Mouse (Mus musculus) adrenal gland, adult 18-20 months (tissue): ENCODE data around the gene A830031A19Rik. TPM values are rescaled to one million over a fixed set of nuclear protein-coding genes. Genes with fewer than 3 reads are reported as not detected.

ENCODE experiments used
- DNase-seq, 2 experiments: peaks; one replicate each; pipeline ENCODE4 v3.0.0; 2021 to 2022; ENCODE audit warnings: low spot score in 2 of 2
- microRNA-seq, 2 experiments: library from miRNA; unstranded; fragments of <30 nt; microRNA quantifications; one replicate each; pipeline ENCODE4 v1.2.0; 2021; ENCODE audit warnings: borderline number of aligned reads in 2 of 2
- total RNA-seq, 2 experiments: library from RNA; stranded (reverse); gene quantifications; 1 replicate in 1 of 2; 2 replicates in 1 of 2; pipeline ENCODE4 v1.2.3; 2021

The A830031A19Rik gene
- total RNA-seq, 2 experiments from 2014 or later = not detected

GRCm38 (mm10) chr11:24014642-24015041 lies 60.2 kb downstream of the A830031A19Rik start:
- DNase-seq = no peak

GRCm38 (mm10) chr11:24012301-24012700 lies 62.6 kb downstream of the A830031A19Rik start:
- DNase-seq = no peak

GRCm38 (mm10) chr11:24008976-24009375 lies 65.9 kb downstream of the A830031A19Rik start:
- DNase-seq = no peak

- DNase-seq = no peak
Measured at GRCm38 (mm10) chr11:24008244-24008643, 66.6 kb downstream of the A830031A19Rik start.

GRCm38 (mm10) chr11:24005445-24006156 lies 69.3 kb downstream of the A830031A19Rik start:
- no peak for DNase-seq

- DNase-seq = no peak
Measured at GRCm38 (mm10) chr11:24000675-24001074, 74.2 kb downstream of the A830031A19Rik start.

Small RNAs within 50 kb of the gene (microRNA-seq; reads per million reads assigned to microRNA genes)
- 0 reads per million in 2 experiments for gene Gm44381

Other genes starting within 250 kb of the A830031A19Rik start
- gene Papolg, start 179.8 kb downstream of the A830031A19Rik start, total RNA-seq = 10 to 100 TPM; 11.3 to 12.6 TPM
- gene Bcl11a, start 3.0 kb upstream of the A830031A19Rik start, total RNA-seq = 1 to 10 TPM; 3.2 to 3.8 TPM